Mouse (Mus musculus) forebrain, embryonic 13.5 days (tissue): Measurements from ENCODE around the gene Rlim. TPM values are rescaled to one million over a fixed set of nuclear protein-coding genes. Genes with fewer than 3 reads are reported as not detected.
A peak's percentile ranks its signal among the peaks of the same experiment; 100 is the strongest.

Source experiments
- ATAC-seq: fragments of 200-750 bp; cut with Nextera tagmentation; 2 replicates; pipeline ENCODE4 v1.8.0; 2017
- H3K27ac ChIP-seq: fragments of 300-500 bp; sonication (generic); 2 replicates; pipeline ENCODE4 v1.5.1; 2015; ENCODE audit warnings: inconsistent platforms, mild to moderate bottlenecking, moderate library complexity
- H3K27me3 ChIP-seq: fragments of 300-500 bp; sonication (generic); 2 replicates; pipeline ENCODE4 v1.6.1; 2015; ENCODE audit warnings: mild to moderate bottlenecking, inconsistent platforms
- H3K36me3 ChIP-seq: fragments of 300-500 bp; sonication (generic); 2 replicates; pipeline ENCODE4 v1.6.1; 2015; ENCODE audit warnings: mild to moderate bottlenecking, inconsistent platforms; ENCODE audit not compliant: poor library complexity, severe bottlenecking
- H3K4me1 ChIP-seq: fragments of 300-500 bp; sonication (generic); 2 replicates; pipeline ENCODE4 v1.6.1; 2015; ENCODE audit warnings: inconsistent platforms
- H3K4me2 ChIP-seq: fragments of 300-500 bp; sonication (generic); 2 replicates; pipeline ENCODE4 v1.6.1; 2015; ENCODE audit warnings: inconsistent platforms, mild to moderate bottlenecking, moderate library complexity
- H3K4me3 ChIP-seq: fragments of 300-500 bp; sonication (generic); 2 replicates; pipeline ENCODE4 v1.5.1; 2015; ENCODE audit warnings: mild to moderate bottlenecking, inconsistent platforms
- H3K9ac ChIP-seq: fragments of 300-500 bp; sonication (generic); 2 replicates; pipeline ENCODE4 v1.6.1; 2015; ENCODE audit warnings: mild to moderate bottlenecking, inconsistent platforms
- H3K9me3 ChIP-seq: fragments of 300-500 bp; sonication (generic); replicated peaks from 2 replicates; pipeline ENCODE4 v1.6.1; 2016; ENCODE audit warnings: inconsistent platforms
- WGBS: fragments of 180-500 bp; shearing (Covaris S2); methylation state at CpG from one replicate; pipeline ENCODE4 v1.1.7; 2015; 5-methylcytosine and 5-hydroxymethylcytosine counted together
- polyA plus RNA-seq: library from polyadenylated mRNA; unstranded; fragments of >200 nt; fragmentation: Nextera tagmentation; extraction: Ambion mirVana; gene quantifications from 2 replicates; pipeline ENCODE4 v1.2.1, GENCODE M21; 2015

Rlim gene
- polyA plus RNA-seq, 1 experiment from 2014 or later, result 30.0 TPM

DNA sequence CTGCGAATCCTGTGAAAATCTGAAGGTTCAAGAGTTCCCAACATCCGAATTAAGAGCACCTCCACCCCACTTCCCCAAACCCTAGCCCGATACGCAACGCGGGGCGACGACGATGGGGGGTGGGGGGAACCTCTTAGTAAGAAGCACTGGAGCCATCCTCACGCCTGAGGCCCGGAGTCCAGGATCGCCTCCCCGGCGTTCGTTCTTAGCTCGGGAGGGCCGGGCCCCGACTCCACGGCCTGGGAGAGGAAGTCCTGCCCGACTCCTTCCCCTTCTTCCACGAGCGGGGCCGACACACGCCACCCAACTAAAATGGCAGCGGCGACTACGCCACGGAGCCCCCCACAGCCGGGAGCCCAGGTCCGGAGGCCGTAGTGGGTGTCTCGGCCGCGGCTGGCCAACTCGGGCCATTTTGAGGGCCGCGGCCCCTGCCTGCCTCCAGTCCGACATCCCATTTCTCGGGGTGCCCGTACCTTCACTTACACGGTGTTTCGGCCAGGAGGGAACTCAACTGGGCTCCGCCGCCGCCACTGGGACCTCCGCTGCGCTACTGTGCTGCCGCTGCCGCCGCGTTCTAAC, 405 bp downstream of the Rlim start:
- no peaks in the 10 kb centered on the region for H3K9me3 ChIP-seq
- peaks cover 4% of the 10 kb centered on the region; the same call in 1 of the 2 replicates for H3K36me3 ChIP-seq
- H3K4me1 ChIP-seq, result peaks cover 3% of the 10 kb centered on the region; the same call in 1 of the 2 replicates
- H3K4me3 ChIP-seq, result peak overlapping the region; percentile 72
- H3K27ac ChIP-seq, result peak overlapping the region; percentile 93
- H3K9ac ChIP-seq, result peak overlapping the region; percentile 81
- peak; percentile 23; the same call in 1 of the 2 replicates for ATAC-seq
- peak overlapping the region; percentile 62 for H3K4me2 ChIP-seq
- WGBS, result 24% methylated on average over 47 of the region's 51 CpGs
- peaks cover 13% of the 10 kb centered on the region for H3K27me3 ChIP-seq

DNA sequence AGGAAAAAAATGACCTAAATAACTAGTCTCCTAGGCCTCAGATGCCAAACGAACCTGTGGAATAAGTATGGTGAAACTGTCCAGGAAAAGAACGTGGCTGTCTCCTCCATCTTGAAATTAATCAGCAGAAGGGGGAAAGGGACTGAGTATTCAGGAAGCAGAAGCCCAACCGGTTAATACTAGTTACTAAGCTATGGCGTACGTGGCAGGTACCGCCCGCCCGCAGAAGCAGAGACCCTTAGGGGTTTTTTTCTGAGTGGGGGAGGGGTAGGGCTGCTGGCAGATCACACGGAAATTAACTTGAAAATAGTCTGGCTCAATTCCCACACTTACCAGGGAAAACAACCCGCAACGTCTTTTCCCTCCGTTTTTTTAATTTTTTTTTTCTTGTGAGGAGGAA, 1.0 kb downstream of the Rlim start:
- peaks cover 3% of the 10 kb centered on the region; the same call in 1 of the 2 replicates for H3K4me1 ChIP-seq
- peak overlapping the region; percentile 93 for H3K27ac ChIP-seq
- peak overlapping the region; percentile 81 for H3K9ac ChIP-seq
- peak overlapping the region; percentile 72 for H3K4me3 ChIP-seq
- H3K27me3 ChIP-seq, result peaks cover 10% of the 10 kb centered on the region
- H3K9me3 ChIP-seq, result no peaks in the 10 kb centered on the region
- WGBS, result 15% methylated on average over 12 of the region's 12 CpGs
- peak overlapping the region; percentile 62 for H3K4me2 ChIP-seq
- peaks cover 4% of the 10 kb centered on the region; the same call in 1 of the 2 replicates for H3K36me3 ChIP-seq
- no peak for ATAC-seq

DNA sequence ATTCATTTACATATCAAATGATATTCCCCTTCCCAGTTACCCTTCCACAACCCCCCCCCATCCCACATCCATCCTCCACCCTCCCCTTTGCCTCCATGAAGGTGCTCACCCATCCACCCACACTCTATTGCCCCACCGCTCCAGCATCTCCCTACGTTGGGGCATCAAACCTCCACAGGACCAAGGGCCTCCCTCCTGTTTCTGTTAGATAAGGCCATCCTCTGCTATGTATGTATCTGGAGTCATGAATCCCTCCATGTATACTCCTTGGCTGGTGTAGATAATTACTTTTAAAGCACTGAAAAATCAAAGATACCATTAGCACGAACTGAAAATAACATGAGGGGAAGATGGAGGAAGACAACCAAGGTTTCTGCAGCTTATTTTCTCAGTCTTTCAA, 41.4 kb downstream of the Rlim start:
- Histone ChIP-seq H3K36me3 (no peaks in the 10 kb centered on the region), H3K27me3 (peaks cover 36% of the 10 kb centered on the region; the same call in 1 of the 2 replicates), H3K9me3 (no peaks in the 10 kb centered on the region), H3K4me2 (no peak overlapping the region), H3K9ac (no peak overlapping the region), H3K27ac (no peak overlapping the region), H3K4me1 (no peaks in the 10 kb centered on the region), H3K4me3 (no peak overlapping the region)
- 90% methylated on average over 3 of the region's 3 CpGs for WGBS
- no peak for ATAC-seq

DNA sequence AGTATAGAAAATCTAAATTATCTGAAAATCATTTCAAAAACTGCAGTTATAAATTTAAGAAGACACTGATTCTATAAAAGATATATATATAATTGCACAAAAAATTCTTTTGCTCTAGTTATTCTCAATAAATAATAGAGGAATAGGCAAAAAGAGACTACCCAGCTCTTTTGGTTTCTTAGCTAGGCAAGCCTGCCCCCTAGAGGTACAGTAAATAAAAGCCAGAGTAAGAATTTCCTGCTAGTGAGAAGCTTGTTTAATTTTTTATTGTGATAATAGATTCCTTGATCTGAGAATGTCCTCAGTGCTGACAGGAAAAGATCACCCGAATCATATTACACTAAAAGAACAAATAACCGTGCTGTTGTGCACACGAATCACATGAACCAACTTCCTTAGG, 43.8 kb downstream of the Rlim start:
- no peak for ATAC-seq
- Histone ChIP-seq H3K4me2 (no peak overlapping the region), H3K9ac (no peak overlapping the region), H3K4me3 (no peak overlapping the region), H3K4me1 (no peaks in the 10 kb centered on the region), H3K36me3 (no peaks in the 10 kb centered on the region), H3K9me3 (no peaks in the 10 kb centered on the region), H3K27ac (no peak overlapping the region), H3K27me3 (peaks cover 27% of the 10 kb centered on the region; the same call in 1 of the 2 replicates)
- WGBS, result 26% methylated on average over 3 of the region's 3 CpGs

DNA sequence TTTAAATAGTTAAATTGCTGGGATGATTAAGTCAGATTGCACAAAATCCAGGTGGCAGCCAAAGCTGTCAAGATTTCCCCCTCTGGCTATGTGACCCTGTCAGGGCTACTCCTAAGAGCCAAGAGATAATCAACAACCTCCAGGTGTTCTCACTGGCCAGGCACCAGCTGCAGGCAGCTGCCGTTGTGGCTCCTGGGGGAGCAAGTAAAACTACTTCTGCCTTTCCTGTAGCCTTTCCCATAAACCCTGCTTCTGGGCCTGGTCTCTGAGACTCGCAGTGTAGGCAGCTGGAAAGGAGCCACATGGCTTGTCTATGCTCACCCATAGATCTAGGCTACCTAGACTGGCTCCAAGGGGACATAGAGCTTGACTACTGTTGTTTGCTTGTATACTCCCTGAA, 58.6 kb downstream of the Rlim start:
- whole genome bisulfite sequencing, result 77% methylated on average over 2 of the region's 2 CpGs
- no peak overlapping the region for H3K9ac ChIP-seq
- H3K27ac ChIP-seq, result no peak overlapping the region
- no peaks in the 10 kb centered on the region for H3K9me3 ChIP-seq
- ATAC-seq, result no peak
- H3K36me3 ChIP-seq, result no peaks in the 10 kb centered on the region
- H3K4me3 ChIP-seq, result no peak overlapping the region
- no peaks in the 10 kb centered on the region for H3K4me1 ChIP-seq
- peaks cover 30% of the 10 kb centered on the region; the same call in 1 of the 2 replicates for H3K27me3 ChIP-seq
- H3K4me2 ChIP-seq, result no peak overlapping the region

DNA sequence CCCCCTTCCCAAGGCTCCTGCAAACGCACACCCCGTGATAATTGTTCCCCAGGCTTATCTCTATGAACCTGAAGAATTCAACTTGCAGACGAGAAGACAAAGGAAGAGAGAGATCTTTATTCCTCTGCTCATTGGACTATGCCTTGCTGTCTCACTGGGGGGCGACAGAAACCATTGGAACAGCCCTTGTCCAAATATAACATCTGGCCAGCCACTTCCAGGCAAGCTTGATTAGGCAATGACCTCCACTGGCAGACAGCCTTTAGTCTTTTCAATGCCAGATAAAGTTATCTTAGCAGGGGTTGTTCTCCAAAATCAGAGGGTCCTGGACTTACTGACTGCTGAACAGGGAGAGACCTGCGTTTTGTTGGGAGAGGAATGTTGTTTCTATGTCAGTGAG, 62.1 kb downstream of the Rlim start:
- Histone ChIP-seq H3K36me3 (no peaks in the 10 kb centered on the region), H3K9ac (no peak overlapping the region), H3K4me3 (no peak overlapping the region), H3K9me3 (no peaks in the 10 kb centered on the region), H3K4me2 (no peak overlapping the region), H3K27ac (no peak overlapping the region), H3K27me3 (peaks cover 27% of the 10 kb centered on the region; the same call in 1 of the 2 replicates), H3K4me1 (no peaks in the 10 kb centered on the region)
- ATAC-seq, result no peak
- 58% methylated on average over 5 of the region's 5 CpGs for WGBS

DNA sequence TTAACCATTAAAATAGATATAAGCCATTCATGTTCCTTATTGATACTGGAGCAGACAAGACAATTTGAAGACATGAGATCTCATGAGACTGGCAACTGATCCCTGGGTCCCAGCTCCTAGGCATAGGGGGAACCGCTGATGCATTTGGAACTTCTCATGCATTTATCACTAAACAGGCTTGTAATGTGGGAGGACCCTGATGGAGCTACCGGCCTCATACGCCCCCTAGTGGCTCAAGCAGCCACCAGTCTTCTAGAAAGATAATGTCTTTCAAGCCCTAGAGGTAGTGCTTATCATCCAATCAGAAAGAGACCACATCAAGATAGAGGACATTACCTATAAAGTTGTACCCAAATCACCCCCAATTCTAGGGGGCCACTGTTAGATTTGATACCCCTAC, 66.3 kb downstream of the Rlim start:
- Histone ChIP-seq H3K9ac (no peak overlapping the region), H3K4me3 (no peak overlapping the region), H3K36me3 (no peaks in the 10 kb centered on the region), H3K4me2 (no peak overlapping the region), H3K9me3 (no peaks in the 10 kb centered on the region), H3K27ac (no peak overlapping the region), H3K4me1 (no peaks in the 10 kb centered on the region), H3K27me3 (peaks cover 30% of the 10 kb centered on the region; the same call in 1 of the 2 replicates)
- 5% methylated on average over 3 of the region's 3 CpGs for WGBS
- ATAC-seq, result peak; percentile 61

Other genes with a start within 250 kb of the Rlim start
- gene Slc16a2, start 159.3 kb downstream of the Rlim start, polyA plus RNA-seq, result 14.4 and 16.8 TPM in 2 replicates
- 7.7 and 9.1 TPM in 2 replicates for gene Nexmif, start 219.9 kb upstream of the Rlim start, polyA plus RNA-seq